Mouse (Mus musculus) thymus, adult 2 months (tissue): ENCODE data around the gene Prdm16.

Experiments used
- CTCF ChIP-seq: fragments of 200-500 bp; IDR thresholded peaks from 2 replicates; pipeline ENCODE4 v1.5.1; 2012; ENCODE audit warnings: mild to moderate bottlenecking, control low read depth, low read length, moderate library complexity, borderline replicate concordance; ENCODE audit not compliant: control insufficient read depth, poor library complexity, insufficient read depth; ENCODE audit errors: extremely low read depth
- POLR2A ChIP-seq: fragments of 200-500 bp; IDR thresholded peaks from 2 replicates; pipeline ENCODE4 v1.6.1; 2012; ENCODE audit warnings: mild to moderate bottlenecking, low read length, control low read depth, moderate library complexity; ENCODE audit not compliant: control insufficient read depth, poor library complexity, insufficient read depth; ENCODE audit errors: extremely low read depth

GRCm38 (mm10) chr4:154634470-154635240 is 2.0 kb downstream of the Prdm16 start:
- no peak for TF ChIP-seq POLR2A
- TF ChIP-seq CTCF = no peak
